Mouse (Mus musculus): ENCODE results near the gene Adamtsl2. TPM values are rescaled to one million over a fixed set of nuclear protein-coding genes. Genes with fewer than 3 reads are reported as not detected.

The Adamtsl2 gene
- total and polyA plus RNA-seq, 3 experiments, result 0.13 TPM; not detected in 2

DNA sequence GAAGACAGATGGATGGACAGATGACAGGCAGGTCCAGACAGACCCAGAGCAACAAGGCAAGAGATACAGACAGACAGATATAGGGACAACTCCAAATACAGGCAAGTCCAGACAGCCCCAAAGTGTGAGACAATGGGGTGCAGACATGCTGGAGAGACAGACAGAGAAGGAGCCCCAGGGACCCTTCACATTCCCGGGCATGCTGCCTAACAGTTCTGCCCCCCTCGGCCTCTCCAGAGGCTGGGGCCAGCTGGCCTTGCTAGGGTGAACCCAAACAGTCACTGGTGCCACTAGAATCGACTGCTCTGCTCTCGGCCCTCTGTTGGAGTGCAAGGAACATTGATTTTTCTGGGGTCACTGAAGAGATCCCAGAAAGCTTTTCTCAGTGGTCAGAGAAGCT lies 39.3 kb downstream of the Adamtsl2 start:
- H3K9me3 ChIP-seq (replicated peaks; ENCODE audit: low read length), result no peaks in the 10 kb centered on the region
- H3K9ac ChIP-seq (ENCODE audit: insufficient read depth, low read depth), result no peak overlapping the region
- in situ Hi-C loops (cut with MboI; ENCODE audit: low pct_ligation_motif_present, low pct_unique_long_range_greater_than_20kb, low sequenced_read_pairs) (no loop called here), dilution Hi-C loops (cut with MboI; ENCODE audit: extremely low pct_ligation_motif_present, extremely low pct_unique_long_range_greater_than_20kb, low sequenced_read_pairs) (no loop called here)
- no peak overlapping the region for H3K27ac ChIP-seq (ENCODE audit: insufficient read depth, low read depth)
- no peak overlapping the region for H3K4me2 ChIP-seq (ENCODE audit: insufficient read depth, low read depth, poor library complexity, severe bottlenecking)
- peaks cover 5 to 41% of the 10 kb centered on the region in 2 experiments; a peak in 3 of 4 replicates for H3K4me1 ChIP-seq (ENCODE audit: control insufficient read depth in 1 of 2, insufficient read depth in 2 of 2)
- H3K4me3 ChIP-seq (replicated peaks in 1 of 3; ENCODE audit: low read depth in 2 of 3, low read length in 2 of 3, poor library complexity in 1 of 3), result no peak overlapping the region
- no peaks in the 10 kb centered on the region for H3K36me3 ChIP-seq (replicated peaks in 1 of 2; ENCODE audit: control insufficient read depth in 1 of 2, insufficient read depth in 1 of 2, low read length in 1 of 2)
- H3K27me3 ChIP-seq (replicated peaks), result peaks cover 29% of the 10 kb centered on the region
- no peak for TF ChIP-seq UBTF (IDR thresholded peaks at IDR 0.05; ENCODE audit: low read depth, low read length)
- no peak for TF ChIP-seq POLR2AphosphoS2 (IDR thresholded peaks at IDR 0.05; ENCODE audit: low read depth, low read length)
- no peak for TF ChIP-seq CHD2 (IDR thresholded peaks at IDR 0.05; ENCODE audit: low read length)
- TF ChIP-seq GABPA (IDR thresholded peaks at IDR 0.05; ENCODE audit: insufficient replicate concordance, low read depth, low read length), result no peak
- no peak for TF ChIP-seq CHD1 (IDR thresholded peaks at IDR 0.05; ENCODE audit: low read depth, low read length)
- no peak for TF ChIP-seq KAT2A (IDR thresholded peaks at IDR 0.05; ENCODE audit: insufficient replicate concordance, low read length)
- TF ChIP-seq ZMIZ1 (IDR thresholded peaks at IDR 0.05; ENCODE audit: low read depth, low read length), result no peak
- no peak for TF ChIP-seq RAD21 (IDR thresholded peaks at IDR 0.05; ENCODE audit: low read depth, low read length)
- DNase-seq (ENCODE audit: extremely low read depth), result no peak
- no peaks in the 10 kb centered on the region for H3K79me2 ChIP-seq (replicated peaks; ENCODE audit: control insufficient read depth, extremely low read depth, insufficient read depth, poor library complexity, severe bottlenecking)

DNA sequence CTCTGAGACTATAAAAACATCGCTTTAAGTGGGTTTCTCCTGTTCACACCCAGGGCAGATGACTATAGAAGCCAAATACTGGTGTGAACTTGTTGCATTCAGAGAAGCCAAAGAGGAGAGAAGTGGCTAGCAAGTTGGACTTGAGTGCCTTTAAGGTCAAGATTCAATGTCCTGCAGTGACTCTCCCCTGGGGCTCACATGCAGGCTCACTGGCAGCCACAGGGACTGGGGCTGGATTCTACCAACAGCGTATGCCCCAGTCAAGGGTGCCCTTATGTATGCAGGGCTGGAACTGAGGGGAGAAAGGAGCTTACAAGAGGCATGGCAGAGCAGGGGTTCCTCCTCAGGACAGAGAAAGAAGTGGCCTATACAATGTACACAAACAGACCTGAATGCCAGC lies 40.6 kb downstream of the Adamtsl2 start:
- no peaks in the 10 kb centered on the region for H3K36me3 ChIP-seq (replicated peaks in 1 of 2; ENCODE audit: control insufficient read depth in 1 of 2, insufficient read depth in 1 of 2, low read length in 1 of 2)
- H3K9ac ChIP-seq (ENCODE audit: insufficient read depth, low read depth), result no peak overlapping the region
- in situ Hi-C loops (cut with MboI; ENCODE audit: low pct_ligation_motif_present, low pct_unique_long_range_greater_than_20kb, low sequenced_read_pairs), result loop anchor here (5.0 kb wide), 1 partner anchor 32 kb away; no protein-coding TSS in a partner anchor
- no peak overlapping the region for H3K4me2 ChIP-seq (ENCODE audit: insufficient read depth, low read depth, poor library complexity, severe bottlenecking)
- H3K27me3 ChIP-seq (replicated peaks), result peaks cover 29% of the 10 kb centered on the region
- TF ChIP-seq MAFK (IDR thresholded peaks at IDR 0.05; ENCODE audit: insufficient replicate concordance, low read length) (no peak), NELFE (IDR thresholded peaks at IDR 0.05; ENCODE audit: low read depth, low read length) (no peak), CHD1 (IDR thresholded peaks at IDR 0.05; ENCODE audit: low read depth, low read length) (no peak), SIN3A (IDR thresholded peaks at IDR 0.05; ENCODE audit: low read length) (no peak), GABPA (IDR thresholded peaks at IDR 0.05; ENCODE audit: insufficient replicate concordance, low read depth, low read length) (no peak), TBP (conservative IDR thresholded peaks at IDR 0.05; ENCODE audit: low read depth, low read length) (no peak), ZMIZ1 (IDR thresholded peaks at IDR 0.05; ENCODE audit: low read depth, low read length) (no peak), JUN (IDR thresholded peaks at IDR 0.05; ENCODE audit: insufficient read depth, low read depth, low read length) (no peak), EP300 (IDR thresholded peaks at IDR 0.05; ENCODE audit: low read length) (no peak), KAT2A (IDR thresholded peaks at IDR 0.05; ENCODE audit: insufficient replicate concordance, low read length) (no peak), MAZ (IDR thresholded peaks at IDR 0.05; ENCODE audit: low read depth, low read length) (no peak), PAX5 (IDR thresholded peaks at IDR 0.05; ENCODE audit: low read length) (no peak), HCFC1 (IDR thresholded peaks at IDR 0.05; ENCODE audit: low read depth, low read length) (no peak), SMC3 (IDR thresholded peaks at IDR 0.05; ENCODE audit: low read depth, low read length) (no peak), TCF12 (IDR thresholded peaks at IDR 0.05; ENCODE audit: low read depth, low read length) (no peak), MYC (IDR thresholded peaks at IDR 0.05; ENCODE audit: low read depth, low read length) (no peak), E2F4 (IDR thresholded peaks at IDR 0.05; ENCODE audit: insufficient replicate concordance, low read depth, low read length) (no peak), CTCF (conservative IDR thresholded peaks at IDR 0.05 in 1 of 2, IDR thresholded peaks at IDR 0.05 in 1 of 2; ENCODE audit: low read depth in 2 of 2, low read length in 2 of 2) (no peak), MAX (IDR thresholded peaks at IDR 0.05; ENCODE audit: low read length) (no peak)
- H3K79me2 ChIP-seq (replicated peaks; ENCODE audit: control insufficient read depth, extremely low read depth, insufficient read depth, poor library complexity, severe bottlenecking), result no peaks in the 10 kb centered on the region
- no peak for DNase-seq (ENCODE audit: extremely low read depth)
- H3K9me3 ChIP-seq (replicated peaks; ENCODE audit: low read length), result peaks cover 1% of the 10 kb centered on the region
- dilution Hi-C loops (cut with MboI; ENCODE audit: extremely low pct_ligation_motif_present, extremely low pct_unique_long_range_greater_than_20kb, low sequenced_read_pairs), result no loop called here
- peaks cover 5 to 40% of the 10 kb centered on the region in 2 experiments; a peak in 3 of 4 replicates for H3K4me1 ChIP-seq (ENCODE audit: control insufficient read depth in 1 of 2, insufficient read depth in 2 of 2)
- H3K4me3 ChIP-seq (replicated peaks in 1 of 3; ENCODE audit: low read depth in 2 of 3, low read length in 2 of 3, poor library complexity in 1 of 3), result no peak overlapping the region
- H3K27ac ChIP-seq (ENCODE audit: insufficient read depth, low read depth), result no peak overlapping the region

Measured in CH12.LX (cell line).